Mouse (Mus musculus) ovary, postnatal 10 days (tissue): ENCODE measurements around the gene Diras1.
"Not testable (repeated sequence)": the region's sequence is repeated elsewhere in the genome, so short reads cannot be mapped to it uniquely, and the experiment has no call there.

ENCODE experiments used
- DNase-seq: peaks from one replicate; pipeline ENCODE4 v3.0.0; 2022; ENCODE audit warnings: low spot score

Diras1 gene

DNA sequence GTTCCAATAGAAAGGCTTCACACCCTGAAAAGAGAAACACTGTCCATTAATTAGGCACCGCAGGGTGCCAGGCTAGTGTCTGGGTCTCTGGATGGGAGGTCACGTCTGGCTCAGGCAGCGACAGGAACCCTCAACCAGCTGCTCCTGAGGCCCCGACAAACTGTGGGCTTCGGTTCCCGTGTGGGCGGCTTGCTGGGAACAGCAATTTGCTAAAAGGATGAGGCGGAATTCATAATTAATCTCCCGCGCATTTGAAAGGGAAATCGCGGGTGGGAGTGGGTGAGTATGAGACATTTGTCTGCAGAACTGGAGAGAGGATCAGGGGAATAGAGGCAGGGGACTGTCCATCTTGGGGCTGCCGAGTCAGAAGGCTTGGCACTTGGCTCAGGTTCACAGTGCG, 27.4 kb downstream of the Diras1 start:
- no peak for DNase-seq

GRCm38 (mm10) chr10:80997332-80997731, 28.1 kb downstream of the Diras1 start:
- DNase-seq: no peak

DNA sequence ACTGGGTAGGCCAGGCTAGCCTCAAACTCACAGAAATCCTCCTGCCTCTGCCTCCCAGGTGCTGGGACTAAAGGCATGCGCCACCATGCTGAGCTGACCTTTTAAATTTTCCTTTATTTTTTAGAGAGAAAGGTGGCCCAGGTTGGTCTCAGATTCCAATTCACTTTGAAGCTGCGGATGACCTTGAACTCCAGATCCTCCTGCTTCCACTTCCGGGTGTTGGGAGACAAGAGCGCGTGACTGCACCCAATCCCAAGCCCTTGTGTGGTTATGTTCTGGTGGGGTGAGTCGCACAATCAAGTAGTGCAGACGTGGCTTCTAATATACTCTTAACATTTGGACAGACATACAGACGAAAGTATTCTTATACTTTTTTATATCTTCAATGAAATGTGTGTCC, 29.0 kb downstream of the Diras1 start:
- DNase-seq: no peak

GRCm38 (mm10) chr10:80995091-80995632, 30.3 kb downstream of the Diras1 start:
- DNase-seq: peak; percentile 72

DNA sequence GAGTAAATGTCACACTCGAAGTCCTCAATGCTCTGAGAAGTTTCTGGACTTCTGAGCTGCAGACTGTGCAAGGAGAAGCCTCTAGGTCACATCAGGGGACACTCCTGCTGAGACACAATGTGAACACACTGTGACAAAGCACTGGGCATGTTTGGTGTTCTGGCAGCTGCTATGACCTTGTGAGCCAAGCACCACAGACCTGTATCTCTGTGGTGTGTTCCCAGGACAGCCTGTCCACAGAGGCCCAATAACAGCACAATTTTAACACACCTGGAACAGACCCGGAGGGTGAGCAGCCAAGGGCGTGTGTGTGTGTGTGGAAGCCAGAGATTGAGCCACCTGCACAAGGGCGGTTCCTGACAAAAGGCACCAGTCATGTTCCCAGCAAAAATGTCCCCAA, 30.8 kb downstream of the Diras1 start:
- DNase-seq: no peak

GRCm38 (mm10) chr10:80993276-80993675, 32.2 kb downstream of the Diras1 start:
- DNase-seq: no peak

DNA sequence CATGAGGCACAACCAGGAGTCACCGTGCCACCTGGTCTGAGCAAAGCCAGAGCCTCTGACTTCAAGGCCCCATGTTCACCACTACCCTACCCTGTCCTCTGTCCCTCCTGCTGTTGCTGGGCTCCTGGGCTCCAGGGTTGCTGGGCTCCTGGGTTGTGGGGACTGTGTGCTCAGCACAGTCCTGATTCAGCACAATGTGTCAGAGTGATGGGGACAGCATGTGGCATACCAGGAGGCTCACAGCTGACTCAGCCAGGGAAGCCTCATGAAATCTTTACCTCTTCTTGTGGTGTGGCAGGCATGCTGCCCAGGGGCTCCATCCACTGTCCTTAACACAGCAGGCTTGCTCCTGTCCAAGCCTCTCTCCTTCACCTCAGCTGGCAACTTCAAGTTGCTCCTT, 33.5 kb downstream of the Diras1 start:
- no peak for DNase-seq

DNA sequence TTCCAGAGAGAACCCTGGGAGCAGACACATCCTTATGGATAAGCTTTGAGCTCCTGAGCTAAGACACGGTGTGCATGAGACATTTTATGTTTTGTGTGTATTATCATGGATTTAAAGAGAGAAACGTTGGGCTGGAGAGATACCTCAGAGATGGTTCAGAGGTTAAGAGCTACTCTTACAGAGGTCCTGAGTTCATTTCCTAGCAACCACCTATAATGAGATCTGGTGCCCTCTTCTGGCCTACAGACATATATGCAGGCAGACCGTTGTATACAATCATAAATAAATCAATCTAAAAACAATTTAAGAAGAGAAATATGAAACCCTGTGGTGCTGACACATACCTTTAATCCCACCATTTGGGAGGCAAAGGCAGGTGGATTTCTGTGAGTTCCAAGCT, 34.5 kb downstream of the Diras1 start:
- no peak for DNase-seq

GRCm38 (mm10) chr10:80990406-80990805, 35.1 kb downstream of the Diras1 start:
- no peak for DNase-seq

GRCm38 (mm10) chr10:80989854-80990253, 35.6 kb downstream of the Diras1 start:
- not testable (repeated sequence) for DNase-seq

GRCm38 (mm10) chr10:80989446-80989845, 36.0 kb downstream of the Diras1 start:
- DNase-seq: no peak

- DNase-seq: peak; percentile 76
These were observed 37.6 kb downstream of the Diras1 start for GRCm38 (mm10) chr10:80987709-80988441.

GRCm38 (mm10) chr10:80986754-80987153, 38.7 kb downstream of the Diras1 start:
- no peak for DNase-seq

GRCm38 (mm10) chr10:80985970-80986701, 39.3 kb downstream of the Diras1 start:
- DNase-seq: no peak

DNA sequence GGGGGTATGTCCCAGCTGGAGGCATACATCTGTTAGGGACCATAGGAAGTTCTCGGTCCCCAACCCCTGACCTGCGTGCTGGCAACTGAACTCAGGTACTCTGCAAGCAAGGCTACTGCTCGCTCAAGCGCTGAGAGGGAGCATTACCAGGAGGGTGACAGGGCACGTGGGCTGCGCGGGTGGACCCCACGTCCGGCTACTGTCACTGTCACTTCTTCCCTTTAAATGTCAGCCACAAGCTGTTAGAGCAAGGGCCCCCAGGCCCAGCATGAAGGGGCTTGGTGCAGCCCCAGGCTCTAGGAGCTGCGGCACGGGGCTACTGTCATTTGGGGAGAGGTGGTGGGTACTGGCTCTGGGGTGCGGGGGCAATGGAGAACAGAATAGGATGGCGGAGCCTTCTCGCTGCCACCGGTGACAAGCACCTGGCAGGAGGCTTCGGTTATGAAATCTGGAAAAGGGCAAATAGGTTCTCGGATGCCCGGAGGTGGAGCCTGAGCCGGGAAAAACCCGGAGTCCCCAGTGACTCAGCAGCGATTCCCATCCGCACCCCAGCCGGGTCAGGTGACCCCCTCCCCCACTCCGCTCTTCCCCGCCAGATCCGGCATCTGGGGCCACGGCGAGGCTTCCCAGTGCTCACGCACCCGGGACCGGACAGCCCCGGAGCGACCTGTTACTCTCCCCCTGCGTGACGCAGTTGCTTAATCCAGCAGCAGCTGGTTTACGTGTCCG, 40.1 kb downstream of the Diras1 start:
- no peak for DNase-seq

DNA sequence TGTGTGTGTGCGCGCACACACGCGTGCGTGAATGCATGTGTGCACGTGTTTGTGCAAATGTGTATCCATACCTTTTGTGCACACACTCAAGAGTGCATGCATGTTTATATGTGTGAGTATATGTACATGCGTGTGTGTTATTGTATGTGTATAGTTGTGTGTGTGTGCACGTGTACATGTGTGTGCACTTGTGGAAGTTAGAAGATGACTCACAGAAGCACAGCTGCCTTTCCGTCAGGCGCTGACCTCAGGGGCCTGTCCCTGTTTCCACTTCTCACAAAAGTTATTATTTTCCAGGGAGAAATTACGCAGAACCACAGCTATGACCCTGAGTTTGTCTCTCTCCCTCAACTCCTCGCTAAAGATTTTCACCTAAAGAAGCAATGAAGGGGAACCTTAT, 41.2 kb downstream of the Diras1 start:
- DNase-seq: no peak

GRCm38 (mm10) chr10:80982381-80982780, 43.1 kb downstream of the Diras1 start:
- no peak for DNase-seq

DNA sequence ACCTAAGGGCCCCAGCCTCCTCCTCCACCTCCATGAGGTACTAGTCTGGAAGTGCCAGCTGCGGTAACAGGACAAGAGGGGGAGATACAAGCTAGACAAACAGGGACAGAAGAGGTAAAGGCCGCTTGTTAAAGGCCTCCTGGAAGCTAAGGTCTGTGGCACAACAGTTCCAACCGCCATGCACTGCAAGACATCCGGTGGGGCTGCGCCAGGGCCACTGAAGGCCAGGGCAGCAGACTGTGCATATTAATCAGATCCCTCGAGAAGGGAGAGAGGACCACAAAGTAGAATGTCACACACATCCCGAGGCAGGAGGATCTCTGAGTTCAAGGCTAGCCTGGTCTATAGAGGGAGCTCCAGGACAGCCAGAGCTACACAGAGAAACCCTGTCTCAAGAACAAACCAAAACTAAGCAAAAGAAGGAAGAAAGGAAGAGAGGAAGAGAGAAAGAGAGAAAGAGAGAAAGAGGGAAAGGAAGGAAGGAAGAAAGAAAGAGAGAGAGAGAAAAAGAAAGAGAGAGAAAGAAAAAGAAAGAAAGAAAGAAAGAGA, 43.8 kb downstream of the Diras1 start:
- no peak for DNase-seq

DNA sequence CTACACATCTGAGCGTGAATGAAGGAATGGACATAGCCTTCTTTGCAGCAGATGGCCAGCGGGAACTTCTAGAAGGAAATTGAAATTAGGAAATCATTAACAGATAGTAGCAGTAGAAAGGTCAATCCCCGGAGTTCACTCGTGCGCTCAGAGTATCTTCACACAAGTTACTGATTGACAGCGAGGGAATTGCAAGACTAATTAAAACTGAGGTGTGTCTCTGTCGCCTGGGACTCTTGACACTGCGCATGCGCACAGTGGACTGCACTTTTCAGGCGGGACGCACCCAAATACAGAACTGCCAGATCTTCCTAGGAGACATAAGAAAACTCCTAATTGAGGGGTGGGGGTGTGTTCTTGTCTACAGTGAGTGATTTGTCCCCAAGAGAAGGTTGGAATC, 50.0 kb downstream of the Diras1 start:
- DNase-seq: no peak

DNA sequence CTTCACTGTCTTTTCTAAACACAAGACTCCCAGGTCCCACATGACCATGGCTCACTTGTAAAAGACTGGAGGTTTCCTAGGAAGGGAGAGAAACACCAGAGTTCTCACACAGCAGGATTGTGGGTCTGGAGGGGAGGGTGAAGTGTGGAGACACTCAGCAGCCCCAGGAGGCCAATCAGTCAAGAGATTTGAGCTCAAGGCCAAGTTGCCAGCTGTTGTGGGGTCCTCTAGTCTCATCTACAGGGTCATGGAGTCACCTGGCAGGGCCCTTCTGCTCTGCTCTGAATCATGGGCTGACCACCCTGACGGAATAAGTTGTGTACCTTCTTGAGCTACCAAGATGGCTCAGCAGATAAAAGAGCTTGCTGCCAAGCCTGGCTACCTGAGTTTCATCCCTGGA, 51.7 kb downstream of the Diras1 start:
- no peak for DNase-seq

DNA sequence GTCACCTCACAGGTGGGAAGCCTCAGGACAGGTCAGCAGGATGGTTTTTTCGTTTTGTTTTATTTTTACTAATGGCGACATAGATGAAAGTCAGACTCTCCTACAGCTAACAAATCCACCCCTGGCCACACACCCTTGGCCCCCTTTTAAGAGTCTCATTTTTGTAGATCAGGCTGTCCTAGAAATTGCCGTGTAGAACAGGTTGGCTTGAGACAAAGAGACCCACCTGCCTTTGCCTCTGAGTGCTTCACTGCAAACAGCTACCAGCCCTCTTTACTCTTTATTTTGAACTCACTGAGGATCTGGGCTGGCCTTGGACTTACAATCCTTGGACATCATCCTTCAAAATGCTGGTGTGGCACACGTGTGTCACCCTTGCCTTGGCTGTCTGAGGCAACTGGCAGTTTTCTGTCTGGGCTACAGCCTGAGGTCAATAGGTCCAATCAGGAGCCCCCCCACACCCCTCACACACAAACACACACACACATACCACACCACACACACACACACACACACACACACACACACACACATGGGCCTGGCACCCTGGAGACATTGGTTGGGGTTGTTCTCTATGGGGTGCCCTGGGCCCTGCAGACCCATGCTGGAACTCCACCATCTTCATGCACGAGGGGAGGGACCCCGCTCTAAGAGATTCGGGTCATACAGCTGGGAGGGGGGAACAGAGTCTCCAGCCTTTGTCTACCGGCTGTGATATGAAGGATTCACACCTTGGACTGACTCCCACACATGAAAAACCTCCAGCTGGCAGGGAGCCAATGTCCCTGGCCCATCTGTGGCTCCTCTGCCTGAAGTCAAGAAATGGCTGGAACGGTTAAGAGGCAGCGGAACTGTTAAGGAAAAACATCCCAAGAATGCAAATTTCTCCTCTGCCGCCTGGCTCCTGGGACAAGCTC, 53.1 kb downstream of the Diras1 start:
- DNase-seq: no peak
